Mouse (Mus musculus): ENCODE results near the gene 1700019N19Rik.

- TF ChIP-seq CTCF (IDR thresholded peaks at IDR 0.05; ENCODE audit: control insufficient read depth, insufficient read depth, low read length) = no peak
- no peak for TF ChIP-seq POLR2A (IDR thresholded peaks at IDR 0.05; ENCODE audit: borderline replicate concordance, control insufficient read depth, low read depth, low read length)
Observed at GRCm38 (mm10) chr19:58823301-58823700, 29.0 kb upstream of the 1700019N19Rik start.
